Mouse (Mus musculus) cerebellum, postnatal 4 days (tissue): ENCODE data around the gene Arsk.

Experiments used
- DNase-seq, 2 experiments: peaks; one replicate each; pipeline ENCODE4 v3.0.0; 2022; ENCODE audit warnings: low spot score in 2 of 2, mixed read lengths in 1 of 2

Arsk gene

GRCm38 (mm10) chr13:76024588-76024987 is 73.9 kb downstream of the Arsk start:
- DNase-seq: no peak

GRCm38 (mm10) chr13:76021782-76022181 is 76.7 kb downstream of the Arsk start:
- DNase-seq: no peak

- DNase-seq: no peak
Observed at GRCm38 (mm10) chr13:76018844-76019400, 79.5 kb downstream of the Arsk start.

GRCm38 (mm10) chr13:76017974-76018843 is 80.3 kb downstream of the Arsk start, which contains the start of gene Rfesd:
Gene Rfesd, minus strand, starts transcription at chr13:76018719.
- peak; percentile 96 to 97 for DNase-seq

- DNase-seq: no peak
Observed at GRCm38 (mm10) chr13:76017465-76017864, 81.0 kb downstream of the Arsk start.

GRCm38 (mm10) chr13:76014511-76014910 is 83.9 kb downstream of the Arsk start:
- DNase-seq: no peak
